Mouse (Mus musculus) embryo, embryonic 10 days (tissue): ENCODE measurements around the gene Mettl4.

Experiments used
- DNase-seq: peaks from one replicate; pipeline ENCODE4 v3.0.0-alpha.2; 2015; ENCODE audit warnings: low spot score

The Mettl4 gene

DNA sequence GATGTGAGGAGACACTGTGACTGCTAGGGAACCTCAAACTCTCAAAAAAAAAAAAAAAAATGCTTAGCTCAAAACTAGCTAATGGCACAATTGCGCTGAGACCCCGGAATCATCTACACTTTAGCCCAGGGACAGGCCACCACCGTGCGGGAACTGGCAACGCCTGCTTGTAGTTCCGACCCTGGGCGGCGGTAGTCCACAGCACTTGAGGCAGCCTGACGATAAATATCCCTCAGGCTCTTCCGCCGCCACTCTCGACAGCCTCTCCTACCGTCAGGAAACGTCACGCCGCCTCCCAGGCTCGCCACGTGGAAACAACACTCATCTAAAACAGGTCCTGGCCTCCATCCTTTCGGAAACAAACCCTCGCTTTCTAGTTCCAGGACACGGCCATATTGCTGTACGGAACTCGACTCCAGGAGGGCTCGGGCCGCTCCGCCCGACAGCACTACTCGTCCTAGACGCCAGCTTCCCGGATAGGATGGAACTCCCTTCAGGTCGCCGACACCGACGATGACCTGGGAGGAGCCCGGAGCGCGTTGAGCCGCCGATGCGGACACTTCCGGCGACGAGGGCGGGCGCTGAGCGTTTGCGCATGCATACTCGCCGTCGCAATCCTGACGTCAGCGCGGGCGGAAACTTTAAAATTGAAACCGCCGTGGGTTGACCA, at the start of gene Mettl4:
Gene Mettl4 (minus strand): TSS at position 554 of the 670 bp plus-strand sequence.
- DNase-seq, result peak; percentile 97

DNA sequence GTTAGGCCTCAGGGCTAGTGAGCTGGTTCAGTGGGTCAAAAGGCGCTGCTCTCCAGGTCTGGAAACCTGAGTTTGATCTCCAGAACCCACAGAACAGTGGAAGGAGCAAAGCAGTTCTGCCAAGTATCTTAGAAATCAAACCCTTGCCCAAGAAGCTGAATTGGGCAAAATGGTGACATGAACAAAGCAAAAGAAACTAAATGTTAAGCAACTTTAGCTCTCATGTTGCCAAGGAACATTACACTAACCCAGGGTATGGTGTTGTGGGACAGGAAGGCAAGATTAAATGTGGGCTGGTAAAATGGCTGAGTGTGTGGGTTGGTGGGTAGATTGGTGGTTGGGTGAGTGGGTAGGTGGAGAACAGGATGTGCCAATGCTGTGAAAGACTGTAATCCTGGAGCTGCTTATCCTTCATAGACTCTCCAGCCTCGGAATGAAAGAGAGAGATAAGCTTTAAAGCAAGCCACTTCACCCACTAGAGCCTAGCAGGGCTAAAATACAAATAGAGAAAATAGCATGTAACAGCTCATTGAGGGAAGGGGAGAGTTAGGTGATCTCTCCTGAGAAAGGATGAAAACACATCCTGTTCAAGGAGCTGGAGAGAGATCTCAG, 29.2 kb upstream of the Mettl4 start:
- DNase-seq, result no peak

DNA sequence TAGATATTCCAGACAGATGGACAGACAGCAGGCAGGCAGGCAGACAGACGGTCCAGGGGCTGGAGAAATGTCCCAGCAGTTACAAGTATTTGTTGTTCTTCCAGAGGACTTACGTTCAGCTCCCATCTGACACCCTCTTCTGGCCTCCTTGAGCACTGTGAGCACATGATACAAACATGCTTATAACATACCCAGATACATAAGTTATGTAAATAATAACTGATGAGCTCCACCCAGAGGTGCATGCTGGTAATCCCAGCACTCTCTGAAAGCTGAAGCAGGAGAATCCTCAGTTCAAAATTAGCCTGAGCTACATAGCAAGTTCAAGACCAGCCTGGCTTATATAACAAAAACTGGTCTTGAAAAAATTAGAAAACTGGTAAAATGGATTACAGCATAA, 18.7 kb upstream of the Mettl4 start:
- no peak for DNase-seq

DNA sequence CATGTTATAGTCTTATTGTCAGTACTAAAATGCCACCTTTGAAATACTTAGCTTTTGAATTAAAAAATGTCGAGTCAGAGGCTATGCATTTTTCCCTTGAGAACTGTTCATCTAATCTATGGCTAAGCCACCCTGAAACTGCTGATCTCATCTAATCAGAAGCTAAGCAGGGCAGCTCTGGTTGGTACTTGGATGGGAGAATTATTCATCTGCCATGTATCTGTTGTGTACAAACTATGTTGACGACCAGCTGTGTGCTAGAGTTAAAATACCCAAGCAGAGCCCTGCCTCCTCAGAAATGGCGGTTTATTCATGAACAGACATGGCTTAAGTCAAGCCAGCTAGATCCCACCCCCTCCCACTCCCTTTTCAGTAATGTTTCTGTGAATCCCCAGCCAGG, 14.9 kb upstream of the Mettl4 start:
- DNase-seq, result no peak

DNA sequence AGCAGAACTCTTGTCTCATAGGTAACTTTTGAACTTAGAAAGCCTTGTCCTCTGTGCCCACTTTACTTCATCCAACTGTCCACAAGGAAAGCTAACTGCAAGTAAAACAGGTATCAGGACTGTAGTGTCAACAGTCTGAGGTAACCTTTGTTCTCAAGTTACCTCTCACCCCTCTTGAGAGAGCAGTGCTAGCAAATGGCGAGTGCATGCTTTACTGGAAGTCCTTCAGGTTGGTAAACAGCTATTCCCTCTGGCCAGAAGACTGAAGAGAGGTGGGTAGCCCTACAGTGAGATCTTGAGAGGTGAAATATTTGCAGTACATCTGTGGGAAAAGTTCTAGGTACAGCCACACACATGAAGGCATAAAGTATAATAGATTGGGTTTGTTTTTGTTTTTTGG, 14.2 kb upstream of the Mettl4 start:
- DNase-seq, result no peak

DNA sequence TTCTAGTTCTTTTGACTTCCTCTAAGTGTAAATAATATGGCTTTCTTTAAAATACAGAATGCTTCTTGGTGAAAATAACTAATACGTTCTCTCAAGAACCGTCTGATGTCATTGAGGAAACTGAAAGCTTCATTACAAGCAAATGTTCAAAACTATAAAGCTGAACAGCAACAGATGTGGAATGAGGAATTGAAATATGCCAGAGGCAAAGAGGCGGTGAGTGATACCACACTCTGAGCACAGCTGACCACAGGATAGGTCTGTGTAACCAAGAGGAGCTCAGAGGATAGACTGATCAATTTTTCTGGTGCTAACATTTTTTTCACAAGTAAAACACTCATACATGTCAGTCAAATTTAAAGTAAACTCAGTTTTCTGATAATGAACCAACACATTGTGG, 12.6 kb upstream of the Mettl4 start:
- no peak for DNase-seq

GRCm38 (mm10) chr17:94750136-94750729, 414 bp upstream of the Mettl4 start:
- peak; percentile 24 for DNase-seq

DNA sequence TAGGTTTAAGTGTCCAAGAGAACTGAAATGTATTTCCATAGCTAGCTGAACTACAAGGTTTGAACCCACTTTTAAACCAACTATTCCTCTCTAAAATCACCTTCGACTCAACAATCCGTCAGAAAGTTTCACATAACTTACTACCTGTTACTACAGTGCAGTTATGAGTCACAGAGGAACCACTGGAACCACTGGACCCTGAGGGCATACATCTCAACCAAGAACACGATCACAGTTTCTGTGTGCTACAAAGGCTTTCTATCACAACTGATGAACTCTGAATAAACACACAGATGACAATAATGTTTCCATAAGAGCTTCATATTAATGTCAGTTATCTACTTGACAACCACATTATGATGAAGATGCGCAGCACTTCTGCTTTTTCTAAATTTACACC, 11.6 kb downstream of the Mettl4 start:
- DNase-seq, result no peak

GRCm38 (mm10) chr17:94735885-94736284, 13.9 kb downstream of the Mettl4 start:
- DNase-seq, result no peak

- peak; percentile 49 for DNase-seq
Observed at GRCm38 (mm10) chr17:94735437-94735836, 14.4 kb downstream of the Mettl4 start.

DNA sequence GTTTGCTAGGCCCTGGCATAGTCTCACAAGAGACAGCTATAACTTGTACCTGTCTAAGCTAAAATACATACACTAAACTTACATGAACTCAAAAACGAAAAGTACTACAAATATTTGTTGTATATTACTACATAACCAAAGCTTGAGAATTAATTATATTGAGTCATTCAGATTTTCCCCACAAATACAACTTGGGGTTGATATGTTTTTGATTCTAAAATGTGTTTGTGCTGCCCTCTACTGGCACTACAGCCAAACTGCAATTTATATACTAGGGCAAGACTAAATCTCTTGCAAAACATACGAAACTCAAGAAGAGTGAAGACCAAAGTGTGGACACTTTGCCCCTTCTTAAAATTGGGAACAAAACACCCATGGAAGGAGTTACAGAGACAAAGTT, 19.4 kb downstream of the Mettl4 start:
- peak; percentile 60 for DNase-seq

DNA sequence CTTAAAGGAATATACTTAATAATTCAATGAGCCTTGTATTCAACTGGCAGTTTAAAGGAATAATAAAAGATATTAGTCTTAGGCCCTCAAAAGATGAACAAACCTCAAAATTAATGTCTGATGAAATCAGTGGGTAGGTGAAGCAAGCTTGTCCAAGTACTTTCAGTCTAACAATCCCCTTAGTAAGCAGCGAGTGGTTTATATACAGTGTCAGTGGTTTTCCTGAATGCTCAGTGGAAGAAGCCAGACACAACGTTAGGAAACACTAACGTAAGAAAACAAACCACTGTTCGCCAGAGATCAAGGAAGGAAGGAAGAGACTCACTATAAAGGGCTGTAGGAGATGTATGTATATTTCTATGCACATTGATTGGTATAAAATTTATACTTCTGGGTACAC, 23.1 kb downstream of the Mettl4 start:
- no peak for DNase-seq

- no peak for DNase-seq
Observed at GRCm38 (mm10) chr17:94673515-94674317, 76.1 kb downstream of the Mettl4 start.
